Mouse (Mus musculus): Measurements from ENCODE around the gene Calr.

DNA sequence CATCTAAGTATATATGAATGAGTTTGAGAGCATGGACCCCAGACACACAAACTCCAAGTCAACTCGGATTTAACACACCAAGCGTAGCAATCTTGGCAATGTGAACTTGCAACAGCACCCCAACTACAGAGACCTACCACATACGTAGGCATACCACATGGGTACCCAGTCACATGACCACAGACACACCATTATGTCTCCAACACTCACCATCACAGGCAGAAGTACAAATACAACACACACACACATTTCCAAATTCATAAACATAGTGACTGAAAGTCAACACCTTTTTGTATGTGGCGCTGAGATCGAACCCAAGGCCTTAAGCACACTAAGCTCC is 36.8 kb downstream of the Calr start:
- TF ChIP-seq CTCF (IDR thresholded peaks at IDR 0.05), result no peak
- TF ChIP-seq EP300 (IDR thresholded peaks at IDR 0.05), result no peak
